Mouse (Mus musculus) erythroid progenitor cell, adult 5-6 weeks (primary cell): Measurements from ENCODE around the gene Pcid2. TPM values are rescaled to one million over a fixed set of nuclear protein-coding genes. Genes with fewer than 3 reads are reported as not detected.
"Not testable (repeated sequence)": the region's sequence is repeated elsewhere in the genome, so short reads cannot be mapped to it uniquely, and the experiment has no call there.

Experiments used
- ATAC-seq: replicated peaks from 2 replicates; pipeline ENCODE4 v1.8.0; 2016; ENCODE audit warnings: moderate number of reproducible peaks, mild to moderate bottlenecking, moderate TSS enrichment, inconsistent platforms; ENCODE audit not compliant: poor library complexity, low FRiP score, severe bottlenecking
- total RNA-seq, 2 experiments: library from RNA; stranded (forward) in 1 of 2; stranded (reverse) in 1 of 2; fragments of 150-400 nt in 1 of 2; fragments of 186-747, 209-891 nt in 1 of 2; gene quantifications; 2 replicates each; pipeline versions ENCODE4 v1.2.3 to v1.2.4; 2015 to 2017; ENCODE audit warnings: low replicate concordance in 2 of 2

Gene Pcid2
- total RNA-seq, 2 experiments from 2014 or later = 6.7 to 10.7 TPM

DNA sequence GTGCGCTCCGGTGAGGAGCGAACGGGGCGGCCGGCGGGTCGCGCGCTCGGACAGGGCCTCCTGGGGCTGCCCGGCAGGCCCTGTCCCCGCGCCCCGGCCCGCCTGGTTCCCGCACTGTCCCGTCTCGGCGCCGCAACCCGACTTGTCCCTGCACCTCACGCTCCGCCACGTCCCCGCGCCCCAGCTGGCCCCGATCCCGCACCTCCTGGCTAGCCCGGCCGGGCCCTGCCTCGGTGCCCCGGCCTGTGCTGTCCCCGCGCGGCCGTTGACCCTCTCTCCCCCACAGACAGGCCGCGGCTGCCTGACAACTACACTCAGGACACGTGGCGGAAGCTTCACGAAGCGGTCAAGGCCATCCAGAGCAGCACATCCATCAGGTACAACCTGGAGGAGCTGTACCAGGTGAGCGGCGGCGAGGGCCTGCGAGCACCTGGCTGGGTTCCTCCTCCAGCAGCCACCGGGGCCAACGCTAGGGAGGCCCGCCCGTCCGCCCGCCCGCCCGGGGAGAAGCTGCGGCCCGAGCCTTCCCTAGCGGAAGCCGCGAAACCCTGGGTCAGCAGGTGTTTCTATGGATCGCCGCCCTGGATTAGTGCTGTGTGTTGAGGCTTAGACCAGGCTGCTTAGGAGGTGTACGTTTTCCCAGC lies 771 bp upstream of the Pcid2 start:
- no peak for ATAC-seq

DNA sequence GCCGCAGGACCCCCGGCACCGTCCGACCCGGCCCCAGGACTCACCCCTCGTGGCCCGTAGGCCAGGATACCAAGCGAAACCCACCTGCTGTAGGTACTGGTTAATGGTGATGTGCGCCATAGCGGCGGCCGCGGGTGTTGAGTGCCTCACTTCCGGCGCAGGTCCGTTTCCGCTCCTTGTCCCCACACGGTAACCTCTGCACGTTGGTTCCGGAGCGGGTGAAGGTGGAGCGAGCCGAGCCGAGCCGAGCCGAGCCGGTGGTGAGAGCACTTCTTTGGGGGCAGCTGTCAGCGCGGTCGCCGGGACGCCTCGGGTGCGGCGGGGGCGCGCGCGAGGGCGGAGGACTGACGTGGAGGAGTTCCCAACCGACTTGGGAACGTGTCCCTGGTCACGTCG lies 570 bp downstream of the Pcid2 start:
- ATAC-seq = peak; percentile 50

DNA sequence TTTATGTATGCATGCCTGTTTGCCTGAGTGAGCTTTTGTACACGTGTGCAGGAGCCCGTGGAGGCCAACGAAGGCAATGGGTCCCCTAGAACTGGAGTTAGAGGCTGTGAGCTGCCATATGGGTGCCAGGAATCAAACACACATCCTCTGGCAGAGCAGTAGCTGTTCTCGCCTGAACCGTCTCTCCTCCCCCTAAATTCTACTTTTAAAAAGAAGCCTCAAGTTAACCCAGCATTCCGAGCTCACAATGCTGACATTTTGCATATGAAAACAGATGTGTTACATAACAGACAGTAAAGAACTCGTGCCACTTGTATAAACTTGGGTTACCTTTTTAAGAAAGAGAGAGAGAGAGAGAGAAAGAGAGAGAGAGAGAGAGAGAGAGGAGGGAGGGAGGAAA lies 27.7 kb downstream of the Pcid2 start:
- ATAC-seq = no peak

DNA sequence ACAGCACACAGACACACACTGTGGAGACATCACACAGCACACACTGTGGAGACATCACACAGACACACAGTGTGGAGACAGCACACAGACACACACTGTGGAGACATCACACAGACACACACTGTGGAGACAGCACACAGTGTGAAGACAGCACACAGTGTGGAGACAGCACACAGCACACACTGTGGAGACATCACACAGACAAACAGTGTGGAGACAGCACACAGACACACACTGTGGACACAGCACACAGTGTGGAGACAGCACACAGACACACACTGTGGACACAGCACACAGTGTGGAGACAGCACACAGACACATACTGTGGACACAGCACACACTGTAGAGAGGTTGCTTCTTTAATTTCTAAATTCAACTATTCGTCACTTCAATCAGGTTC lies 29.7 kb downstream of the Pcid2 start:
- not testable (repeated sequence) for ATAC-seq

DNA sequence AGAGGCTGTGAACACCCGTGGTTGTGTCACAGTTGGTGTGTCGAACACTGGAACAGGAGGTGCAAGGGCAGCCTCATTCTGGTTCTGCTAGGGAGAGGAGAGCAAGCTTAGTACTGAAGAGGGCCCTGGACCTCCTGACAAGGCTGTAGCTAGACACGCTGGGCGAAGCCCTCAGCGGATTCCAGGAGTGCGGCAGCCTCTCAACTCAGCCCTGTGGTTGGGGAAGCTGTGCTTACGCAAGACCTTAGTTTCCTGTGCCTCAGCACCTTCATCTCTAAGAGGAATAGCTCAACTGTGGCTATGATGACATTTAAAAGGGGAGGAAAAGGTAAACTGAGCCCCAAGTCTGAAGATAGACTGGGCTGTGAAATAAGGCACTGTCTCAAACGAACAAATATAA lies 30.2 kb downstream of the Pcid2 start:
- no peak for ATAC-seq

DNA sequence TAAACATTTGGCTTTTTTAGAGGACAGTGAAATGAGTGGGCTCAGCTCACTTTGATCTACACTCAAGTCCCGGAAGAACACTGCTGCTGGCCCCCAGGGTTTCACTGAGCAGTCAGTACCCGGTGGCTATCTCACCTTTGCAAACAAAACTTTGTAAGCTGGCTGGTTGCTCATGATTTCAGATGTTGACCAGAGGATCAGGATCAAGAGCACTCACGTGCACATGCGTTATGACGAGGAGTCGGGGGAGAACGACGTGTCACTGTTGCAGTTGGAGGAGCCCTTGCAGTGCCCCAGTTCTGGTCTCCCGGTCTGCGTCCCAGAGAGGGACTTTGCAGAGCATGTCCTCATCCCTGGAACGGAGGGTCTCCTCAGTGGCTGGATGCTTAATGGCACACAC lies 32.0 kb downstream of the Pcid2 start:
- ATAC-seq = 0 out of 2 replicates have a peak, but pooled peaks have one; percentile 25

DNA sequence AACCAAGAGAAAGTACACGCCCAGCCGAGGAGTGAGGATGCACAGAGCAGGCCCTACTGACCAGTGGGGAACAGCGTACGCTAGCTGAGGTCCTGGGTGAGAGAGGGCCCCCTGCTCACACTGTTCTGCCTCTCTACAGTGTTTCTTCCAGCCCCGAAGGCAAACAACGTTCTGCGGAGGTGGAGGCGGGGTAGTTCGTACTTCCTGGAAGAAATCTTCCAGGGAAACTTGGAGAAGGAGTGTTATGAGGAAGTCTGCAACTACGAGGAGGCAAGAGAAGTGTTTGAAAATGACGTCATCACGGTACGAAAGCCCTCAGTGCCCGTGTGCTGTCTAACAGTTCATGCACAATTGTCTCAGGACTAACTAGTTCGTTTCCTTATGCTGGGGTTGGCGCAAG lies 42.1 kb downstream of the Pcid2 start:
- no peak for ATAC-seq

DNA sequence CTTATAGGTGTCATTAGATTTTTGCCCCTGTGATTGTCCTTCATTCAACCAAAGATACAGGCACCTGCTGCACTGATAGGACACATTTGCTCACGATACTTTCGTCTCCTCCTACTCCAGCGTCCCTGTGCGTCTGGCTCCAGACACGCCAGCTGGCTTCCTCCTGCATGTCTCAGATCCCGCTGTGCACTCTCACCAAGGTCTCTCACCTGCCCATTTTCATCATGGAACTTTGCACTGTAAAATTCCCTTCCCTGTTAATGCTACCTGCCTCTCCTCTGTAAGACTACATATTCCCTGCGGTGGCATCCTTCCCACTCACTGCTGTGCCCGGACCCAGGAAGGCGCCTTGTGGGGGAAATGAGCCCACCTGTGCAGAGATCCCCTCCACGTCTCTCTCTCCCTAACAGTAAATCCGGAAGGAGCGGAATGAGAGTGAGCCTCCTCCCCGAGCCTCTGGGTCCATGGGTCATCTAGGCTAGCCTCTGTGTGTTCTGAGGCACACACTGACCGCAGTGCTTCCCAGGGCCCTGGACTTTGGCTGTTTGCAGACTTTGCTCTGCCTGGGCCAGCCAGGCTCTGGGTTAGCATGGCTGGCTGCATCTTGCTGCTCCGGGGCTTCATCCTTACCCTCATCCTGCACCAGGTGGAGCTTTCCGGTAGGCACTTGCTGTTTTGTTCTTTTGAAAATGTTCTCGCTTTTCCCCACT lies 44.7 kb downstream of the Pcid2 start, which contains the start of gene Proz:
Proz (plus strand) TSS at position 474 of the 710 bp plus-strand sequence.
- no peak for ATAC-seq

DNA sequence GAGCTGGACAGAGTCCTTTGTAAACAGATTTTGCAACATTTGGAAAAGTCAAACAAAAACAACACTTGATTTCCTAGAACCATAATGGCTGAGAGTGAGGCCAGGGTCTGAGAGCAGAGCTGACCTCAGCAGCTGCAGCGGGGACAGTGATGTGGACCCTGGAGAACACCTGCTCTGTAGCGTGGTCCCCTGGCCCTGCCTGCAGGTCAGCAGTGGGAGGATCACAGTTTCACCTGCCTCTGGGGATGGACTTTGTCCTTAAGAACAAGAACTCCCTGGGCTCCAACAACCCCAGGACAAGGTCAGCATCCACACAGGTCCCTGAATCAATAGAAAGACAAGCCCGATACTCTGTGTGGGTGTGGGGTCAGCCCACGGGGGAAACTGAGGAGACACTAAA lies 47.9 kb downstream of the Pcid2 start:
- ATAC-seq = no peak

DNA sequence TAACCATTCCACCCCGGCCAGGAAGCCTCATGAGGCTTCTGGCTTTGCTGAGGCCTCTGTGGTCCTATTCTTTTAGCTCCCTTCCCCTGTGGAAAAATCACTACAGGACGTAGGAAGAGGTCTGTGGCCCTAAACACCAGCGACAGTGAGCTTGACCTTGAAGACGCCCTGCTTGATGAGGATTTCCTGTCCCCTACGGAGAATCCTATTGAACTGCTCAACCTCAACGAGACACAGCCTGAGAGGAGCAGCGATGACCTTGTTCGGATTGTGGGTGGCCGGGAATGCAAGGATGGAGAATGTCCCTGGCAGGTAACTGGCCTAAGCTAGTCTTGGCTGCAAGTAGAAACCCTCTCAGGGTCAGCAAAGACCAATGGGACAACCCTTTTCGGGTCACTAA lies 54.7 kb downstream of the Pcid2 start:
- no peak for ATAC-seq

DNA sequence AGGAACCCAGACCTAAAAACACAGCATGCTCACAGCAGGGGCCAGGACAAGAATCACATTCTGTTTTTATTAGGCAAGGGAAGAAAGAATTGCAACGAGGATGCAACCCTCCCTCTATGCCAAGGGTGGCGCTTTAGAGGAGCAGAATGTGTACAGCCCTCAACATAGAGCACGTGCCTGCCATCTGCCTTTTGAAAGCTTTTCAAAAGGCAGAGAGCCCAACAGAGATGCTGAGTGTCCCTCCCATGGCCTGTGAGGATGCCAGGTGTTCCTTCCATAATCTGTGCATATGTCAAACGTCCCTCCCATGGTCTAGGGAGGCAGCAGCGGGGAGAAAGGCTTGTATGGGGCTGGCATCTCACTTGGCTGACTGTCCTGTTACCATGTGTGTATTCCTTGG lies 57.6 kb downstream of the Pcid2 start:
- no peak for ATAC-seq

DNA sequence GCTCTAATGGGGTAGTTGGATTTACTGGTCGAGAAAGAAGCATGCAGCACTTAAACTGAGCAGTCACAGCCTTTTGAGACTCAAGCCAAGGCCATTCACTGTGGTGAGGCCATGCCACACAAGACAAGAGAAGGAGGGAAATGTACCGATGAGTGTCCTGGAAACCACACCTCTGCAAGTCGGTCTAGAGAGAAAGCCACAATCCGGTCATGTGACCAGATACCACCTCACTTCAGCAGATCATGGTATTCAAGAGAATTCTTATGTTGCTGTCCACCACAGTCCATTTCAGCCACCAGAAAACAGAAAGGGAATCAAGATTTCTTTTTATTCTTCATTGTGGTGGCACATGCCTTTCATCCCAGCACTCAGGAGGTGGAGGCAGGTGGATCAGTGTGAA lies 63.8 kb downstream of the Pcid2 start:
- ATAC-seq = no peak

DNA sequence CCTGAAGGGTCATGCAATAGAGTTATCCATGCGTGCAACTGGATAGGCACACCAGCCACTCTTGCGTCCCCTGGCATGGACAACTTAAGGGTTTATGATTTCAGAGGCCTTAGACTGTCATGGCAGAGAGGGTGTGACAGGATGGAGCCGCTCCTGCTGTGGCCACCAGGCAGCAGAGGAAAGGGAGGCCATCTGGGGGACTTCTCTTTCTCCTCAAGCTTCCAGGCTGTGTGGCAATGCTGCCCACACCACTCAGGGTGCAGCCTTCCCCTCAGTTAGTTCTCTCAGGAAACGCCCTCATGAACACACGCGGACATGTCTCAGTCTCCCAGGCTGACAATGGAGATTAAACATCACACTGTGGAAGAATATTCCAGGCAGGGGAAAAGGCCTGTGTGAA lies 66.2 kb downstream of the Pcid2 start:
- ATAC-seq = no peak

DNA sequence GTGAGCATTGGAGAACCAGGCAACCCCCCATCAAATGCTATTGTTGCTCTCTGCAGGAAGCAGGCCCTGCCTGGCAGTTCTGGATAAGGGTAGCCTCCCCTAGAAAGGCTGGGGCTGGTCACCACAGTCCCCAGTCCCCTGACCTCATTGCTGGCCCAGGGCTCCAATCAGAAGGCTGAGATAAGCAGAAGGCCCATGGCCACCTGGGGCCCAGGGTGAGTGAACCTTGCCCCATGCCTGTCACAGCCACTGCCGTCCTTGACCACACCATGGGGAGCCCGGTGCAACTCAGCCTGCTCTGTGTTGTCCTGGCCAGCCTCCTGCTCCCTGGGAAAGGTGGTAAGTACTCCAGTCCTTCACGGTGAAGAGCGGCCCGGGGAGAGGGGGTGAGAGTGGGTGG lies 67.7 kb downstream of the Pcid2 start:
- no peak for ATAC-seq

DNA sequence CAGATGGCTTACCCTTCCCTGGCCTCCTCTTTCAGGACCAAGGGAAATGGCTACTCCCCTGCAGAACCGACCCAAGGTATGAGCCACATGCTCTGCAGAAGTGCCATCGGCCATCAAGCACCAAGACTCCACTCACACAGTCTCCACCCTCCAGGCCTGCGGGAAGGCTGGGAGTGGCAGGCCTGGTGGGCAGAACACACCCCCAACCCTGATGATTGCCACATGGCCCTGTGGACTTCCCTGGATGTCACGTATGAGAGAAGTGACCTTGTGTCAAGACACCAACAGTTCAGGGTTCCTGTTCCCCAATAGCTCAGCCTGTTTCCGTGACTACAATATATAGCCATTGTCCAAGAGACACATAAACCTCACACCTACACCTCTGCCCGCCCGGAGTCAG lies 68.2 kb downstream of the Pcid2 start, which contains the start of gene F10:
F10 (plus strand) TSS at position 294 of the 400 bp plus-strand sequence.
- no peak for ATAC-seq

DNA sequence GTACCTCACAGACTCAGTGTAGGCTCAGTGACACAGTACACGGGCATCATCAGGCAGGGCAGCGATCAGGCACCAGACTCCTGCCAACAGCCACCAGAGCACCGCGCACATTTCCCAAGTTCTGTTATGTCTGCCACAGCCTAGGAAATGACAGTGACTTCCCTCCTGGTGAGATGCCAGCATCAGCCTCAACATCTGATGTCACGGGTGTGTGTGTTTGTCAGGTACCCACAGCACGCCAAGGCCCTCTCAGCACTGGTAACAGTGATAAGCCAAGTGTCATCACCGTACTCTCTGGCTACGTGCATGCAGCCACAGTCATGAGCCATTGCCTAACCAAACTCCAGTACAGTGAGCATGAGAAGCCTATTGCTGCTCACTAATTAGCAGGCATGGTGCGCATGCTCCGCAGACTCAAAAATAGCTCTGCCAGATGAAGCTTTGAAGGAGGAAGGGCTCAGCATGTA lies 68.9 kb downstream of the Pcid2 start:
- no peak for ATAC-seq

DNA sequence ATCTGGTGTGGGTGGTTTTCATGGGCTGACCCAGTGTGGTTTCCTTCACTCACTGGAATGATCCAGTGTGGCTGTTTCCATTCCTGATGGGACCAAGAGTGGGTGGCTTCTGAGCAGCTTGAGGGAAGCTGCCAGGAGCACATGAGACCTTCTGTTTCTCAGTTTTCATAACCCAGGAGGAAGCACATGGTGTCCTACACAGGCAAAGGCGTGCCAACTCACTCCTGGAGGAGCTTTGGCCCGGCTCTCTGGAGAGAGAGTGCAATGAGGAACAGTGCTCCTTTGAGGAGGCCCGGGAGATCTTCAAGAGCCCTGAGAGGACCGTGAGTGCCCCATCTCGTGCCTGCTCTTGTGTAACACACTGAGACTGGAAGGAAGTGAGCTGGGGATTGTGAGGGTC lies 76.8 kb downstream of the Pcid2 start:
- ATAC-seq = no peak

DNA sequence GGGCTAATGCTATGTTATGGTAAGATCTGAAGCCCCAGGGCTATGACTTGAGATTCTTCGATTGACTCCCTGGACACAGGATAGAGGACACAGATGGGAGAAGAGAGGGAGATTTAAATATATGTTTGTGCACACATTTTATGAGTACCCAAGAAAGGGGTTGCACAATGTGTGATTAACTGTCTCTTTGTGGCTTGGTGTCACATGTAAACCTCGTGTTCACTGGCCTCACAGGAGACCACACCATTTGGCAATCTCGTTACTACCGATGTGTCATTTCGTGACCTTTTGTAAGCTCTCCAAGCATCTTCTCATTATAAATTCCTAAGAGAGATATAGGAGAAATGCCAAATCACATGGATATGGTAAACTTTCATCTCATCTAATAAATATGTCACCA lies 77.6 kb downstream of the Pcid2 start:
- ATAC-seq = no peak
